Mouse (Mus musculus) spleen, adult 2 months (tissue): ENCODE results near the gene Olfr113. TPM values are rescaled to one million over a fixed set of nuclear protein-coding genes. Genes with fewer than 3 reads are reported as not detected.

Experiments used
- DNase-seq, 2 experiments: peaks; one replicate each; pipeline versions ENCODE4 v3.0.0 to v3.0.0-alpha.2; 2012 to 2021; ENCODE audit warnings: low spot score in 2 of 2, low read depth in 1 of 2
- H3K27ac ChIP-seq: fragments of 200-500 bp; 2 replicates; pipeline ENCODE4 v1.5.1; 2012; ENCODE audit warnings: low read length, inconsistent platforms; ENCODE audit not compliant: insufficient read depth
- H3K27me3 ChIP-seq: fragments of 200-500 bp; 2 replicates; pipeline ENCODE4 v1.6.1; 2012; ENCODE audit warnings: mild to moderate bottlenecking, moderate library complexity, low read length, inconsistent platforms; ENCODE audit not compliant: control insufficient read depth, insufficient read depth
- H3K36me3 ChIP-seq: fragments of 200-500 bp; 2 replicates; pipeline ENCODE4 v1.6.1; 2012; ENCODE audit warnings: mild to moderate bottlenecking, low read length, inconsistent platforms; ENCODE audit not compliant: control insufficient read depth, insufficient read depth
- H3K4me1 ChIP-seq: fragments of 200-500 bp; 2 replicates; pipeline ENCODE4 v1.6.1; 2011; ENCODE audit warnings: inconsistent platforms; ENCODE audit not compliant: control insufficient read depth, insufficient read depth, insufficient read length
- H3K4me3 ChIP-seq: fragments of 200-500 bp; 2 replicates; pipeline ENCODE4 v1.5.1; 2011; ENCODE audit warnings: mild to moderate bottlenecking, inconsistent platforms; ENCODE audit not compliant: insufficient read depth, insufficient read length; ENCODE audit errors: extremely low read depth
- CTCF ChIP-seq: fragments of 200-500 bp; IDR thresholded peaks from 2 replicates; pipeline ENCODE4 v1.5.1; 2011; ENCODE audit warnings: mild to moderate bottlenecking, inconsistent platforms; ENCODE audit not compliant: insufficient read depth, insufficient read length, insufficient replicate concordance; ENCODE audit errors: extremely low read depth
- POLR2A ChIP-seq: fragments of 200-500 bp; IDR thresholded peaks from 2 replicates; pipeline ENCODE4 v1.6.1; 2011; ENCODE audit warnings: low read depth, low read length, inconsistent platforms
- WGBS: fragments of 180-500 bp; shearing (Covaris S2); methylation state at CpG from one replicate; pipeline ENCODE4 v1.1.7; 2018; 5-methylcytosine and 5-hydroxymethylcytosine counted together
- polyA plus RNA-seq: library from polyadenylated mRNA; depleted of rRNA; stranded (reverse); fragments of >200 nt; gene quantifications from 2 replicates; pipeline ENCODE4 v1.2.3, GENCODE M21; 2012; rRNA removed

Olfr113 gene
- polyA plus RNA-seq: not detected in 2 replicates

DNA sequence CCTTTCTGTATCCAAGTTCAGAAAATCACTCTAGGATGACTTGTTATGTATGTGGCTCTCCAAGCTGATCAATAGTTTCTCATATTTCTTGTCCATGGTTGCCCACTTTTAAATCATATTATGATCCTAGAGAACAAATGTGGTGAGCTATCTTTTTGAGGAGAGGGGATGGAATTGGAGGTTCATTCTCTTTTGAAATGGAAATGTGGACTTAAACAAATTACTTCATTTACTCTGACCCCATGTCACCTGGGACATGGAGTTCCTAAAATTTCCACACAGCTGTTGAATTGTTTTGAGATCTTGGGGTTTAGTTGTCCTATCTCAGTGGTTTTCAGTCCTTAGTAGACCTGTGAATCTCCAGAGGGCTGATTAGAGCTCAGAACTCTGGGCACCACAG, at the start of gene Olfr113:
Gene Olfr113, minus strand, starts transcription at position 101 of the 400 bp plus-strand sequence.
- no peaks in the 10 kb centered on the region for H3K27me3 ChIP-seq
- H3K4me1 ChIP-seq: no peaks in the 10 kb centered on the region
- DNase-seq: no peak
- no peak within 1 kb of the TSS for H3K27ac ChIP-seq
- no peak for TF ChIP-seq CTCF
- no peak within 1 kb of the TSS for H3K4me3 ChIP-seq
- H3K36me3 ChIP-seq: no peaks in the 10 kb centered on the region

- no peaks in the 10 kb centered on the region for H3K27me3 ChIP-seq
- H3K36me3 ChIP-seq: no peaks in the 10 kb centered on the region
- DNase-seq: no peak
- no peak within 1 kb of the TSS for H3K27ac ChIP-seq
- H3K4me1 ChIP-seq: no peaks in the 10 kb centered on the region
- no peak within 1 kb of the TSS for H3K4me3 ChIP-seq
- TF ChIP-seq CTCF (no peak), POLR2A (no peak)
- 89% methylated on average over 2 of the region's 2 CpGs for WGBS
Observed at GRCm38 (mm10) chr17:37627009-37627408, 49.5 kb upstream of the Olfr113 start, which contains the start of the genes Olfr115 and Olfr116. Olfr115 (minus strand) TSS chr17:37627109. Olfr116 (minus strand) TSS chr17:37627199.

DNA sequence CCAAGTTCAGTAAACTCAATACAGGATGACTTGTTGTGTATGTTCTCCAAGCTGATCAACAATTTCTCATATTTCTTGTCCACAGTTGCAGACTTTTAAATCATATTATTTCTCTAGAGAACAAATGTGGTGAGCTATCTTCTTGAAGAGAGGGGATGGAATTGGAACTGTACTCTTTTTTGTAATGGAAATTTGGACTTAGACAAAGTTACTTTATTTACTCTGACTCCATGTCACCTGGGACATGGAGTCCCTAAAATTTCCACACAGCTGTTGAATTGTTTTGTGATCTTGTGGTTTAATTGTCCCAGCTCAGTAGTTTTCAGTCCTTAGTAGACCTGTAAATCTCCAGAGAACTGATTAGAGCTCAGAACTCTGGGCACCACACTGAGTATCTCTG, 15.2 kb upstream of the Olfr113 start, which contains the start of gene Olfr114:
Gene Olfr114, minus strand, starts transcription at position 101 of the 400 bp plus-strand sequence.
- no peak within 1 kb of the TSS for H3K4me3 ChIP-seq
- no peak within 1 kb of the TSS for H3K27ac ChIP-seq
- no peaks in the 10 kb centered on the region for H3K27me3 ChIP-seq
- H3K4me1 ChIP-seq: no peaks in the 10 kb centered on the region
- TF ChIP-seq POLR2A (no peak), CTCF (no peak)
- H3K36me3 ChIP-seq: no peaks in the 10 kb centered on the region
- DNase-seq: no peak

GRCm38 (mm10) chr17:37569351-37569750, 8.1 kb downstream of the Olfr113 start, which contains the start of gene Olfr112:
Olfr112 (minus strand) TSS chr17:37569451.
- Histone ChIP-seq H3K4me3 (no peak within 1 kb of the TSS), H3K36me3 (no peaks in the 10 kb centered on the region), H3K4me1 (no peaks in the 10 kb centered on the region), H3K27me3 (no peaks in the 10 kb centered on the region), H3K27ac (no peak within 1 kb of the TSS)
- no peak for DNase-seq
- TF ChIP-seq POLR2A (no peak), CTCF (no peak)

- 64% methylated on average over 1 of the region's 1 CpGs for WGBS
- DNase-seq: no peak
- TF ChIP-seq CTCF (no peak), POLR2A (no peak)
Observed at GRCm38 (mm10) chr17:37558913-37559615, 18.4 kb downstream of the Olfr113 start.

DNA sequence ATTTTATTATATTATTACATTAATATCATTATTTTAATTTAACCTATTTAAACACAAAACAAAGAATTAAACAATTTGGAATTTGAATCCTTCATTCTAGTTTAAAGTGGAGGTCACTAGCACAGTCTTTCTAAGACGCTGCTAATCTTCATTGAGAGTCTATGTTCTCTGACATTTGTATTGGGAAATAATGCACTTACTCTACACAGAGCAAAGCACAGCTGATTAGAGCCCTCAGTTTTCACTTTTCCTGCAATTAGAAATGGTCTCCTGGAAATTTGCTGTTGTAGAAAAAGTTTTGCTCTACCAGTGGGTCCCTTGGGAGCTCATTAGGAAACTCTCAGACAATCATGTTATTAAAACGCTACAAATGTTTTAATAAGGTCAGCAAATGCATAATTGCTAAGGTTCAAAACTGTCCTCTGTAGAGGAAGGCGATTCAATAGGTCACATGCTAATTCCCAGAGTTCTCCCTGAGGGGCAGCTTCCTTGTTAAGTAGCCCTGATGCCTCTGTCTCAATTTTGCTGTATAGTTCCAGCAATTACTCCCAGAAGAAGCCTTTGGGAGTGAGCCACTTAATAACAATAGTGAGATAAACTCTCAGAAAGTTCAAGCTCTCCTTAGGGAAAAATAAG, 33.5 kb downstream of the Olfr113 start:
- no peak overlapping the region for H3K4me3 ChIP-seq
- H3K4me1 ChIP-seq: no peaks in the 10 kb centered on the region
- H3K27me3 ChIP-seq: no peaks in the 10 kb centered on the region
- H3K27ac ChIP-seq: no peak overlapping the region
- no peaks in the 10 kb centered on the region for H3K36me3 ChIP-seq
- no peak for TF ChIP-seq CTCF
- TF ChIP-seq POLR2A: no peak
- WGBS: 65% methylated on average over 3 of the region's 3 CpGs
- no peak for DNase-seq

More at GRCm38 (mm10) chr17:37558913-37559615, 18.4 kb downstream of the Olfr113 start:
- Histone ChIP-seq H3K27me3 (no peaks in the 10 kb centered on the region), H3K4me3 (no peak overlapping the region), H3K36me3 (no peaks in the 10 kb centered on the region), H3K4me1 (no peaks in the 10 kb centered on the region), H3K27ac (no peak overlapping the region)
